Mouse (Mus musculus) olfactory bulb, adult 2 months (tissue): ENCODE measurements at regions not wholly inside any gene's neighbourhood (a gene's known extent, or its start where the extent isn't known, plus 50 kb on each side); places are given as distances from the start of the nearest gene placed in this dataset.

ENCODE experiments used
- H3K27ac ChIP-seq: fragments of 200-500 bp; 2 replicates; pipeline ENCODE4 v1.5.1; 2012; ENCODE audit warnings: low read depth, low read length; ENCODE audit not compliant: insufficient read depth
- H3K4me1 ChIP-seq: fragments of 200-500 bp; 2 replicates; pipeline ENCODE4 v1.6.1; 2012; ENCODE audit warnings: low read length; ENCODE audit not compliant: control insufficient read depth, insufficient read depth
- H3K4me3 ChIP-seq: fragments of 200-500 bp; 2 replicates; pipeline ENCODE4 v1.5.1; 2012; ENCODE audit warnings: mild to moderate bottlenecking, low read depth, low read length, moderate library complexity; ENCODE audit not compliant: insufficient read depth
- CTCF ChIP-seq: fragments of 200-500 bp; IDR thresholded peaks from 2 replicates; pipeline ENCODE4 v1.5.1; 2012; ENCODE audit warnings: low read depth, mild to moderate bottlenecking, low read length, moderate library complexity; ENCODE audit not compliant: insufficient read depth
- POLR2A ChIP-seq: fragments of 200-500 bp; IDR thresholded peaks from 2 replicates; pipeline ENCODE4 v1.6.1; 2012; ENCODE audit warnings: mild to moderate bottlenecking, low read depth, low read length, moderate library complexity; ENCODE audit not compliant: insufficient read depth
- WGBS: fragments of 180-500 bp; shearing (Covaris S2); methylation state at CpG from one replicate; pipeline ENCODE4 v1.1.7; 2018; 5-methylcytosine and 5-hydroxymethylcytosine counted together

DNA sequence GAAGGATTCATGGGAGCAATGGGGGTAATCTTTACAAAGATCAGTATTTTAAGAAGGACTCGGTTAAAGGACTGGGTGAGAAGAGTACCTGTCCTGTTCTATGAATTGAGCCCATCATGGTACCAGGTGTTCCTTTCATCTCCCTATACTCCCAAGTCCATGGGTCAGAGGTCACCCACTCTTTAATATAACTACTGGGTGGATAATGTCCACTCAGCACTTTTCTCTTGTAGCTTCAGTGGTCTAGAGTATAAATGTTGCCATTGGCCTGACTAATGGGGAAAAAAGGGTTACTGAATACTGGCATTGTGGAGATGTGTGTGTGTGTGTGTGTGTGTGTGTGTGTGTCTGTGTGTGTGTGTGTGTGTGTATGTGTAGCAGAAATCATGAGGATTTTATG is 206.0 kb upstream of the Epha4 start:
- no peak overlapping the region for H3K27ac ChIP-seq
- 94% methylated on average over 1 of the region's 1 CpGs for WGBS
- H3K4me3 ChIP-seq: no peak overlapping the region
- TF ChIP-seq POLR2A (no peak), CTCF (no peak)
- H3K4me1 ChIP-seq: no peaks in the 10 kb centered on the region

DNA sequence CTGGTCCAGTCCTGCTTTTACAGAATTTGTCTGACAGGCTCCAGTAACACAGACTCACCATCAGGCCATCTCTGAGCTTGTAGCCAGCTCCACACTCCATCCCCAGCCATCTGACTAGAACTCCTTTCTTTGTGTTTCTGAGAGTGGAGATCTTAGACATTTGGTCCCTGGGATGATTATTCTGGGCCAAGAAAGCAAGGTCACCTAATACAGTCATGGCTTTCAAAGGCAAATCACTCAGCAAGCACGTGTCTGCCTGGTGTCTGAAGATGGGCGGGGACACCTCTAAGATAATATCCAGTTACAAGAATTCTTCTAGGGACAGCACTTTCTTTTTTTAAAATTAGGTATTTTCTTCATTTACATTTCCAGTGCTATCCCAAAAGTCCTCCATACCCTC is 198.1 kb upstream of the Epha4 start:
- no peak for TF ChIP-seq POLR2A
- TF ChIP-seq CTCF: no peak
- Histone ChIP-seq H3K4me3 (no peak overlapping the region), H3K4me1 (no peaks in the 10 kb centered on the region), H3K27ac (no peak overlapping the region)
- 74% methylated on average over 2 of the region's 2 CpGs for WGBS

DNA sequence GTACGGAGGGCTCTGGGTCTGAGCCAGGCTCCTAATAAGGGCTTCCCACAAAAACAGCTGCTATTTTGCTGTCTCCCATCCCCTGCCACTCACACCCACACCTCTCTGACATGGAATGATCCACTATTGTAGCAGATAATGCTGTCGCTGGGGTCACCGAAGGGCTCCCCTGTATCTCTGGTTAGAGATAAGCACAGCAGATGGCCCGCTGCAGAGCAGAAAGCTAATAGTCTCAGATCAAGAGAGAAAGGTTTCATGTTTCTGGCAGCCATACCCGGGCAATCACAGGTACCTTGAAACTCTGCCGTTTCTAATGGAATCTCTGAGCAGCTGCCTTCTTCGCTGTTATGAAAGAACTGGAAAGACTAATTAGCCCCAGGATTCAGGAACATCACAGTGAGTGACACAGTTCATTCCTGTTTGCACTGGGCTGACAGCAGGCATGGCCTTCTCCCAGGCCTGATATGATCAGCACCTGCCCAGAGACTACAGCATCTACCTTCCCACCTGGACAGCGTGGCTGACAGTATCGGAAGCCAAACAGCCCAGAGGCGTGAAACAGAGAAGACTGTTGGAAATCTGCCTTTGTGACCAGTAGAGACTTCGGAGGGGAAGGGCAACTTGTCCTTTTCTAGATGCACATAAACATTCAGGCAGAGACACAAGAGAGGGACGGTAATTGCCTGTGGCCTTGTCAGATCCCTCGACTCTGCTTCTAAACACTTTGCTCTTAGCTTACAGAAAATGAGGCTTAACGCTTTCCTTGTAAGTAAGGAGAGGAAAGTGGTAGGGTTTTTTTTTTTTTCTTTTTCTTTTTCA is 193.5 kb upstream of the Epha4 start:
- Histone ChIP-seq H3K27ac (no peak overlapping the region), H3K4me3 (no peak overlapping the region), H3K4me1 (no peaks in the 10 kb centered on the region)
- WGBS: 60% methylated on average over 14 of the region's 14 CpGs
- TF ChIP-seq POLR2A (no peak), CTCF (no peak)

DNA sequence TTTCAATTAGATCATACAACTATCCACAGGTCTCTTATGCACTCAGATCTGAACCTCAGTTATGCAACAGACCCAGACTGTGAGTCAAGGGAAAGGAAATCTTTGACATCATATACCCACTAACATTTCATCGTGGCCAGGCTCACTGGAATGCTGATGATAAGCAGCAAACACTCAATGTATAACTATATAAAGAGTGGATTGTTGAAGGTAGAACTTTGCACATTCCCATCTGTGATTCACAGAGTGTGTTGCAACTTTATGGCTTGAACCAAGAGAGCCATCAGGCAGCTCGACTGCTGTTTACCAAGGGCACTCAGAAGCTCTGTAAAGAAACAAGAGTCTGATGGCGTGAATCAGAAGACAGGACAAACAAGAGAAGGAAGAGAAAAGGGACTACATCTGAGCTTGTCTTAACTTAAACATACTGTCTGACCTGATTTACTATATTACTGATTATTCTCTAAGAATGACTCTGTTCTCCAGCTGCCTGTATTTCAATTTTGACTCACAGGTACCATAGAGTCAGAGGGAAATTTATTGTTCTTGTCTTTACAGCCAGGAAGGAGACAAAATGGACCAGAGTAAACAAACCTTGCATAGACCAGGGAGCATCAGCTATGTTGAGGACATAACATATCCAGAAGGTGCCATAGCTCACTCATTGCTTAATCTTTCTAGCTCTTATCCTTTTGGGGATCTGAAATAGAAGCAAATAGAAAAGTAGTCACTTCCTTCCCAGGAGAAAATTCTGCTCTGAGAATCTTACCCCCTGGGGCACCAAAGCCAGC is 180.5 kb upstream of the Epha4 start:
- H3K4me1 ChIP-seq: no peaks in the 10 kb centered on the region
- 86% methylated on average over 3 of the region's 3 CpGs for WGBS
- no peak overlapping the region for H3K4me3 ChIP-seq
- no peak for TF ChIP-seq CTCF
- no peak for TF ChIP-seq POLR2A
- H3K27ac ChIP-seq: no peak overlapping the region

DNA sequence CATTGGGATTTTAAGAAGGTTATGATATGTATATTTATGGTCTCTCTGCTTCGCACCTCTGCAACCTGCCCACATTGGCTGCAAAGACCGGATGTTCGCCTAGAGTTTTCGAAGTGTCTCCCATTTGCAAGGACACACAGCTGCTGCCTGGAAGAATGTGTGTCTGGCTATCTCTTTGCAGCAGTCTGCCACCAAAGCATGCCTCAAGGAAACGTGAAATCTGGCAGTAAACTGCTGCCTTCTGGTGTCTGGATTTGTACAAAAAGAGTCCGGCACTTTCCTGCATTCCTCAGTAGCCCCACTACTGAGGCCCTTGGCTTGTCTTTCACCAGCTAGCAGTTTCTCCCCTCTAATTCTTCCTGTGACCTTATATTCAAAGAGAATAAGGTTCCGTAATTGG is 148.5 kb upstream of the Epha4 start:
- H3K27ac ChIP-seq: no peak overlapping the region
- no peak overlapping the region for H3K4me3 ChIP-seq
- WGBS: 72% methylated on average over 7 of the region's 7 CpGs
- TF ChIP-seq CTCF: no peak
- TF ChIP-seq POLR2A: no peak
- H3K4me1 ChIP-seq: no peaks in the 10 kb centered on the region

DNA sequence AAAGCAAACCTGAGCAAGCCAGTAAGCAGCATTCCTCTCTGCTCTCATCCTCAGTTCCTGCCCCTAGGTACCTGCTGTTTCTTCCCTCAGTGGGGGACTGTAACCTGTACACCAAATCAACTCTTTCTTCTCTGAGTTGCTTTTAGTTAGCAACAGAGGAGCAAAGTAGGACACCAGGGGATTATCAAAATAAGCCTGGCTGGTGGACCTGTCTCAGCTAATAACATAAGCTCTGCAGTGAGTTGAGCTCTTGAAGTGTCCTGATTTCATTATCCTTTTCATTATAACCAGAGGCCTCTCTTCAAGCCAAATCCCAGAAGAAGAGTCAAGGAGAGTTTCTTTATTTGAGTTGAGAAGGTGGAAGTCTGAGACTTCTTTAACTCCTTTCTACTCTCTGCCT is 145.5 kb upstream of the Epha4 start:
- H3K27ac ChIP-seq: no peak overlapping the region
- H3K4me1 ChIP-seq: no peaks in the 10 kb centered on the region
- TF ChIP-seq POLR2A (no peak), CTCF (no peak)
- no peak overlapping the region for H3K4me3 ChIP-seq

DNA sequence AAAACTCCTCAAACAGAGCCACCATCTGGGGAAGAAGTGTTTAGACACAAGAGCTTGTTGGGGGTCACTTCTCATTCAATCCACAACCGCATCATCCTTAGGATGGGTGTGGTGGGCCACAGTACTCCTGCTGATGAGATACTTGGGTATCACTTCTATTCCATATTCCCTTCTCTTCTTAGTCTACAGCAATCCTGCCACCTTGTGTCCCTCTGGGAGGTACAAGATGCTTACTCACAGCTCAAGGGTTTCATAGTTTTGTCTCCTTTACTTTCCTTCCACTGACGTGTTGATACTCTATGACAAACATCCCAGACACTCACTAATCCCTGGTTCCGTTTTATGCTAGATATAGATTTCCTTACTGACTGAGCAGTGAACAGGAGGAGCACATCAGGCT is 122.1 kb upstream of the Epha4 start:
- WGBS: 88% methylated on average over 3 of the region's 3 CpGs

DNA sequence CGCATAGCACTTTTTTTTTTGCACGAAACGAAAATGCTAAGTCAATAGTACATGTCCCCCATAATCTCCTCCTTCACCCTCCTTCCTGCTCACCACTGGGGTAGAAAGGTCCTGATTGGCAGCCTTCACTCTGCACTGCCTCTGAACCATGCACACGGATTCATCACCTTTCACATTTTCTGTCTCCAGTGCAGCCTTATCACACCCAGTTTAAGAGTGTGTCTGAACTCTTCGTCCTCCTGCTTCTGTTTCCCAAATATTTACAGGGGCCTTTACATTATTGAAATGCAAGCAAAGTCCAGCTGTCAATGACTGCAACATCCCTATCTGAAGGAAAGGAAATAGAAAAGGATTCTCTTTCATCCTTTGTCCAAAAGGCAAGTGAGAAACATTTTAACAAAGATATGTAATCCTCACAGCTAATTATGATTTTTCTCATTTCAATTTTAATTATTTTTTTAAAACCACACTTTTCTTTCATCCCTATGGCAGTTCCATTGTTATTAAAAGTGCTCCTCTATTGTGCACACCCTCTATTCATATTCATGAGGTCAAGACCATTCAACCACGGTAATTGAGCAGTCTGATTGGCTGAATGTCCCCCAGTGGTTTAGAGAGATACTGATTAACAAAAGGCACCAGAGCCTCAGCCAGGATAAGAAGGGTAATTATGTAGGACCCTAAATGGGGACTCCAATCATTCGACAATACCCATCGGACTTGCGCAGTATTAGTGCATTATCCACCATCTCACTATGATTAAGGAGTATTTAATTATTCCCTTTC is 114.8 kb upstream of the Epha4 start:
- WGBS: 49% methylated on average over 9 of the region's 9 CpGs
- TF ChIP-seq CTCF: no peak
- no peak for TF ChIP-seq POLR2A

More for the DNA sequence above, 122.1 kb upstream of the Epha4 start:
- TF ChIP-seq POLR2A: no peak
- TF ChIP-seq CTCF: no peak
- no peaks in the 10 kb centered on the region for H3K4me1 ChIP-seq
- H3K4me3 ChIP-seq: no peak overlapping the region
- no peak overlapping the region for H3K27ac ChIP-seq

More for the DNA sequence above, 114.8 kb upstream of the Epha4 start:
- H3K27ac ChIP-seq: no peak overlapping the region
- H3K4me1 ChIP-seq: no peaks in the 10 kb centered on the region
- no peak overlapping the region for H3K4me3 ChIP-seq
